Mouse (Mus musculus) neutrophil, adult 65 days (primary cell): Measurements from ENCODE around the gene Aars2. TPM values are rescaled to one million over a fixed set of nuclear protein-coding genes. Genes with fewer than 3 reads are reported as not detected.

ENCODE experiments used
- total RNA-seq: library from RNA; stranded (reverse); gene quantifications from 2 replicates; pipeline ENCODE4 v1.2.4, GENCODE M21; 2023

The Aars2 gene
- 4.8 TPM in 2 replicates for total RNA-seq

GRCm38 (mm10) chr17:45506700-45507189 lies at the start of gene Aars2:
Aars2 (plus strand) TSS chr17:45506841.

GRCm38 (mm10) chr17:45474669-45475465 lies 31.8 kb upstream of the Aars2 start, which contains the start of gene Spats1:
Spats1 (minus strand) TSS chr17:45475415.

GRCm38 (mm10) chr17:45523263-45523662 lies 16.6 kb downstream of the Aars2 start, which contains the start of gene Tcte1:
Tcte1 (plus strand) TSS chr17:45523434.

GRCm38 (mm10) chr17:45549617-45550181 lies 43.1 kb downstream of the Aars2 start, which contains the start of gene Tmem151b:
Tmem151b (minus strand) TSS chr17:45549677.

GRCm38 (mm10) chr17:45555452-45556106 lies 48.9 kb downstream of the Aars2 start, which contains the start of gene Nfkbie:
Nfkbie (plus strand) TSS chr17:45555703.

GRCm38 (mm10) chr17:45563655-45564530 lies 57.3 kb downstream of the Aars2 start, which contains the start of gene Slc35b2:
Slc35b2 (plus strand) TSS chr17:45563874.

Other genes with a start within 250 kb of the Aars2 start
- gene Cdc5l, start 73.1 kb upstream of the Aars2 start, total RNA-seq: 57.2 and 64.9 TPM in 2 replicates
- gene Spats1, start 31.4 kb upstream of the Aars2 start, total RNA-seq: not detected in 2 replicates
- gene Tcte1, start 16.6 kb downstream of the Aars2 start, total RNA-seq: not detected in 2 replicates
- 0.09 TPM in 1 of 2 replicates, not detected in the other for gene Tmem151b, start 42.8 kb downstream of the Aars2 start, total RNA-seq
- gene Nfkbie, start 48.9 kb downstream of the Aars2 start, total RNA-seq: 64.3 and 78.1 TPM in 2 replicates
- 30.4 and 35.4 TPM in 2 replicates for gene Slc35b2, start 57.0 kb downstream of the Aars2 start, total RNA-seq
- gene Hsp90ab1, start 66.4 kb downstream of the Aars2 start, total RNA-seq: 435 and 451 TPM in 2 replicates
- 16.9 and 20.1 TPM in 2 replicates for gene Slc29a1, start 92.8 kb downstream of the Aars2 start, total RNA-seq
- gene Mymx, start 95.3 kb downstream of the Aars2 start, total RNA-seq: not detected in 2 replicates
- 1.0 and 4.6 TPM in 2 replicates for gene Capn11, start 152.5 kb downstream of the Aars2 start, total RNA-seq
- gene Mrpl14, start 179.5 kb downstream of the Aars2 start, total RNA-seq: 22.0 and 29.5 TPM in 2 replicates
- 27.4 and 43.8 TPM in 2 replicates for gene Tmem63b, start 180.1 kb downstream of the Aars2 start, total RNA-seq
- not detected in 2 replicates for gene 1600014C23Rik, start 227.0 kb downstream of the Aars2 start, total RNA-seq